Mouse (Mus musculus) lung, adult 2 months (tissue): ENCODE results near the gene Erich6. TPM values are rescaled to one million over a fixed set of nuclear protein-coding genes. Genes with fewer than 3 reads are reported as not detected.

ENCODE experiments used
- DNase-seq: peaks from one replicate; pipeline ENCODE4 v3.0.0; 2022
- H3K4me1 ChIP-seq: fragments of 200-500 bp; 2 replicates; pipeline ENCODE4 v1.6.1; 2011; ENCODE audit warnings: low read length; ENCODE audit not compliant: control insufficient read depth, insufficient read depth
- H3K4me3 ChIP-seq: fragments of 200-500 bp; replicated peaks from 2 replicates; pipeline ENCODE3; 2011; ENCODE audit warnings: low read depth, mild to moderate bottlenecking, control low read depth, low read length; ENCODE audit errors: extremely low read depth
- CTCF ChIP-seq: fragments of 200-500 bp; IDR thresholded peaks from 2 replicates; pipeline ENCODE4 v1.5.1; 2011; ENCODE audit warnings: mild to moderate bottlenecking, low read length, control low read depth; ENCODE audit not compliant: insufficient read depth
- POLR2A ChIP-seq: fragments of 200-500 bp; IDR thresholded peaks from 2 replicates; pipeline ENCODE4 v1.6.1; 2011; ENCODE audit warnings: low read depth, mild to moderate bottlenecking, control low read depth, low read length, borderline replicate concordance; ENCODE audit errors: extremely low read depth
- WGBS: fragments of 180-500 bp; shearing (Covaris S2); methylation state at CpG from one replicate; pipeline ENCODE4 v1.1.7; 2018; 5-methylcytosine and 5-hydroxymethylcytosine counted together
- polyA plus RNA-seq: library from polyadenylated mRNA; depleted of rRNA; stranded (reverse); fragments of >200 nt; gene quantifications from 2 replicates; pipeline ENCODE4 v1.2.3, GENCODE M21; 2012

The Erich6 gene
- polyA plus RNA-seq, 1 experiment = 0.09 TPM

DNA sequence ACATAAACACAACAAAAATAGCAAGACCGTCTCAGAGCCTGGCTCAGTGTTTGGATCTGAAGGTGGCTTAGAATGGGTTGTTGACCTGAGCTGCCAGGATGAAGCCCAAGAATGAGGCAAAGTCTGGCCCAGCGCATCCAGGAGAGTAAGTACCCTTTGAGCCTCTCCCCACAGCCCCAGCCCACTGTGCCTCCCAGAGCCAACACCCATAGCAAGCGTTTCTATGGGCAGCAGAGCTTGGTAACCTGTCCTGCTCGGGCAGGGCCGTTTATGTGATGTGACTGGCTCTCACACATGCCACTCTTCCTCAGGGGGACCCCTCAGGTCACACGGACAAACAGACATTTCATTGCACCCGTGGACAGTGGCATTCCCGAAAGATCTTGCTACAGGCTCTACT, 41.4 kb upstream of the Erich6 start:
- no peak for DNase-seq
- Histone ChIP-seq H3K4me1 (peaks cover 8% of the 10 kb centered on the region), H3K4me3 (no peak overlapping the region)
- TF ChIP-seq CTCF = no peak
- no peak for TF ChIP-seq POLR2A
- 61% methylated on average over 8 of the region's 8 CpGs for WGBS

DNA sequence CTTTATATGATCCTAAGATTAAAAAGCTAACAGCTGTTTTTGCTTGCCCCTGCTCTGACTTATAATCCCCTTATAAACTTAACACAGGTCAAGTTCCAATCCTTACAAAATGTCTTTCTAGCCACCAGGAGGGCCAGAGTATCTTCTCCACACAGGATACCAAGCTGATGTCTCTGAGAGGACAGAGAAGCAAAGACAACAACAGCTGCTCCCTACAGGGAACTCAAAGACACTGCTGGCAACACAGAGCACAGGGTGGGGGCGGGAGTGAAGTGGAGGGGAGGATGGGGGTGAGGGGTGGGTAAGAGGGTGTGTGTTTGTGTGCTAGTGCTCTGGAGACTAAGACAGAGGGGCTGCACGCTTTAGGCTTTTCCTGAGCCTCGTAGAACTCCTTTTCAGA, 40.6 kb upstream of the Erich6 start:
- DNase-seq = no peak
- TF ChIP-seq CTCF (no peak), POLR2A (no peak)
- Histone ChIP-seq H3K4me3 (no peak overlapping the region), H3K4me1 (peaks cover 8% of the 10 kb centered on the region)
- WGBS = 66% methylated on average over 3 of the region's 3 CpGs

DNA sequence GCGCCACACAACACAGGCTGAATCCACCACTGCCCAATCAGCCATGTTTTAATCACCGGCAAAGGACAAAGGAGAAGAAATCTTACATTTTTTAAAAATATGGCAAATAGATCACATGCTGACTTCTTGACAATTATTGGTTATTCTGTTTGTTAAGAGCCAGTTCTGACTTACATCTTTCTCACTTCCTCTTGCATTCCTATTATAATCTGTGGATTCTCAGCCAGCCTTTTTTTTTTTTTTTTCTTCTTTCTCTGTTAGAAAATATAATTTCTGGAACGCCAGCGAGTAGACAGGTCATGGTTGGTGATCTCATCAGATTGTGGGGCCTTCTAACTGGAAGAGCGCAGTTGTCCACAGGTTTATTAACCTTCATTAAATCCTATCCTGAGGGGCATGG, 36.3 kb upstream of the Erich6 start:
- DNase-seq = no peak
- WGBS = 91% methylated on average over 5 of the region's 5 CpGs
- no peak overlapping the region for H3K4me3 ChIP-seq
- peaks cover 4% of the 10 kb centered on the region for H3K4me1 ChIP-seq
- TF ChIP-seq POLR2A = no peak
- no peak for TF ChIP-seq CTCF

GRCm38 (mm10) chr3:58672481-58673183, 35.6 kb upstream of the Erich6 start:
- no peak for DNase-seq
- 65% methylated on average over 4 of the region's 4 CpGs for WGBS
- TF ChIP-seq CTCF = no peak
- TF ChIP-seq POLR2A = no peak
- Histone ChIP-seq H3K4me1 (peaks cover 2% of the 10 kb centered on the region; the same call in 1 of the 2 replicates), H3K4me3 (no peak overlapping the region)

DNA sequence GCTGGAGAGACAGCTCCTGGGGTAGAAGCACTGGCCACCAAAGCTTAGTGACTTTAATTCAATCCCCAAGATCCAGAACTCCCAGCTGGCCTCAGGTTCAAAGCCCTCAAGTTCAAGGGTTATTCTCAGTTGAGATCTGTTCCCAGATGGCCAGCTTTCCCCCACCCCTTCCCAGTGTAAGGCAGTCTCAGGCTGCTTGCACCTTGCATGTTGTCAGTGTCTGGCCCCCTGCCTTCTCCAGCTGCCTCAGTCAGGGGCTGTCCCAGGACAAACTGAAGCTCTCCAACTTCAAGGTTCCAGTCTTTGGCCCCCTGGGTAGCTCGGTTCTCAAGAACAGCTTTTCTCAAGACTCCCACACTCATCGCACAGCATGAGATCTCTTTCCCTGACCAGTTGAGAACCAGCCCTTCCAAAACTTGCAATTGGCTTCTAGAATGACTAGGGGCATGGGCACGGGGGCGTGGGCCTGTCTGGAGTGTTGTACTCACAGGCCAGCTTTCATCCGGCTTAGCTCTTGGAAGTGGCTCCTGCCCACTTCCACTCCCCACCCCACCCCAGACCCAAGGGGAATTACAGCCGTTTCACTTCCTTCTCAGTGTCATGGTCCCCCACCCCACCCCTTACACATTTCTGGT, 34.7 kb upstream of the Erich6 start:
- Histone ChIP-seq H3K4me3 (no peak overlapping the region), H3K4me1 (peaks cover 2% of the 10 kb centered on the region; the same call in 1 of the 2 replicates)
- DNase-seq = no peak
- 19% methylated on average over 6 of the region's 6 CpGs for WGBS
- TF ChIP-seq CTCF = no peak
- no peak for TF ChIP-seq POLR2A

DNA sequence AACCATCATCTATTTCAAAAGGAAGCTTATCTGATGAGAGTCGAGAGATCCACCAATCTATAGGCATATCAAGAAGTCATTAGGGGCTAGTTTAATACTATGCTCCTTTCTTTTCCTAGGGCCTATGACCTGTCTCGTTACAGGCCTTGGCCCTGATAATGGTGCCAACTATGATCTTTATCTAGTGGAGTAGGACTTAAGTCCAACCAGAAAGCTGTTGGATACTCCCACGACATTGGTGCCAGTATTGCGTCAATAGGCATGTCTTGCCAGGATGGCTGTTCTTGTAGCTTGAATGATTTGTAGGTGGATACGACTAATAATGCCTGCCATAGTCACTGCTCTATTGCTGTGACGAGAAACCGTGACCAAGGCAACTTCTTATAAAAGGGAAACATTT, 27.0 kb upstream of the Erich6 start:
- 83% methylated on average over 7 of the region's 7 CpGs for WGBS
- TF ChIP-seq POLR2A (no peak), CTCF (no peak)
- H3K4me3 ChIP-seq = no peak overlapping the region
- no peaks in the 10 kb centered on the region for H3K4me1 ChIP-seq
- DNase-seq = no peak

DNA sequence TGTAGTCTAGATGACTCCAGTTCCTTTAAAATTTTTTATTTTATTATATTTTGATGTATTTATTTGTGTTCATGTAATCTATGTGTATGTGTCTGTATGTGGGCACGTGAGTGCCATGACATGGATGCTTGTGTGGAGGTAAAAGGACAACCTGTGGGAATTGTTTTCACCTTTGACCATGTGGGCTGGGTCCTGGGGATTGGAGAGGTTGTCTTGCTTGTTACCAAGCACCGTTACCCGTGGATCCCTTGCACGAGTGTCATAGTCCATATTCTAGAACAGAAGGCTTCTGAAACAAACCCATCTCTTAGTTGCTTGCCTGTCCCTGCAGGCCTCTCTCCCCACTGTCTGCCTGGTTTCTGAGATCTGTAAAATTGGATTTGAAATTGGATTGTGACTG, 23.6 kb upstream of the Erich6 start:
- Histone ChIP-seq H3K4me3 (no peak overlapping the region), H3K4me1 (no peaks in the 10 kb centered on the region)
- DNase-seq = no peak
- WGBS = 90% methylated on average over 4 of the region's 4 CpGs
- TF ChIP-seq POLR2A (no peak), CTCF (no peak)

- no peak overlapping the region for H3K4me3 ChIP-seq
- DNase-seq = peak; percentile 44
- WGBS = 15% methylated on average over 2 of the region's 2 CpGs
- TF ChIP-seq POLR2A (no peak), CTCF (peak; percentile 54)
- H3K4me1 ChIP-seq = no peaks in the 10 kb centered on the region
These were observed 20.3 kb upstream of the Erich6 start for GRCm38 (mm10) chr3:58657356-58657755.

DNA sequence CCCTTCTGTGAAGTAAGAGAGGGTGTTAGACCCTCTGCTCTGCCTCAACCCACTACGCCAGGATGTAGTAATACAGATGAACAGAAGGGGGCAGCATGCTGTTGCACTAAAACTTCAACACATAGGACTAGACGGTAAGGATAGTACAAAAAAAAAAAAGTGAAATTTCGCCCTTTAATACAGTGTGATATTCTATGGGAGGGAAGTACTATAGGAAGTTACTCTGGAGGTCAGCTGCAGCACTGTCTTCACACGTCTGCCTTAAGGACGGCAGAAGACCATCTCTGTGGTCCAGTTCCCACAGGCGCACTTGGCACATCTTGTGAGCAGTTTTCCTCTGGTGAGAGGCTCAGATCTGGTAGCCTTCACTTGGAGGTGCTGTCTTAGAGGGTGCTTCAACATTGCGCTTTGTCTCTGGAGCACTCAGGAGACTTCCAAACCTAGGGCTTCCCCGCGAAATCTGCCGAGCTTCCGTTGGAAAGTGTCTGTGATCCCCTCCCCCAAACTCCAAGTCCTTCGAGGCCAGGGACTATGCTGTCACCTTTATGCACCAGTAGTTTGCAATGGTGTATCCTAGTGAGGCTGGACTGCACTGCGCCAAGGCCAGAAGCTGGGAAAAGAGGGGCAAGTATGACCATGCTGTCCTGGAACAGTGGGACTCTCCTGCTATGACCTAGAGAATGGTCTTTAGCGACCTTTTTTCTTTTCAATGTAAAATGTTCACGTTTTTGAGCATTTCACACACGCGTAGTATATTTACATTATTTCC, 18.5 kb upstream of the Erich6 start:
- TF ChIP-seq CTCF (peak; percentile 38; the same call in 1 of the 2 replicates), POLR2A (no peak)
- DNase-seq = peak; percentile 48
- 53% methylated on average over 17 of the region's 17 CpGs for WGBS
- Histone ChIP-seq H3K4me1 (no peaks in the 10 kb centered on the region), H3K4me3 (no peak overlapping the region)

DNA sequence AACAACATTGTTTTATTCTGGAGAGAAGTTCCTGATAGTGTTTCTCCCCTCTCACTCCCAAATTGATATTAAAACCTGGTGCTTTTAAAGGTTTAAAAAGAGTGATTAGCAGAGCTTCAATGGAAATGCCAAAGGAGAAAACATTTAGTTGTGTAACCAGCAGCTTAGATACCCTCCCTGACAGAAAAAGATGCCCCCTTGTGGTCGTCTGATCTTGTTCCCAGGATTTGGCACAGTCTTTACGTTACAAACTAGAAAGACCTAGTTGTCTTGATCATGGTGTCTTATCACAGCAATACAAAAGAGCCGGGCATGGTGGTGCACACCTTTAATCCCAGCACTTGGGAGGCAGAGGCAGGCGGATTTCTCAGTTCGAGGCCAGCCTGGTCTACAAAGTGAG, 16.9 kb upstream of the Erich6 start:
- Histone ChIP-seq H3K4me1 (no peaks in the 10 kb centered on the region), H3K4me3 (no peak overlapping the region)
- DNase-seq = no peak
- 43% methylated on average over 5 of the region's 5 CpGs for WGBS
- no peak for TF ChIP-seq CTCF
- TF ChIP-seq POLR2A = no peak
